Mouse (Mus musculus) lung, embryonic 15.5 days (tissue): Measurements from ENCODE around the gene Gm45623. TPM values are rescaled to one million over a fixed set of nuclear protein-coding genes. Genes with fewer than 3 reads are reported as not detected.

ENCODE experiments used
- ATAC-seq: fragments of 200-750 bp; cut with Nextera tagmentation; 2 replicates; pipeline ENCODE4 v1.8.0; 2017; ENCODE audit warnings: moderate number of reproducible peaks, borderline replicate concordance; ENCODE audit not compliant: low FRiP score, low TSS enrichment; ENCODE audit errors: extremely low read depth
- H3K27ac ChIP-seq: fragments of 300-500 bp; sonication (generic); 2 replicates; pipeline ENCODE4 v1.5.1; 2015; ENCODE audit warnings: moderate library complexity, mild to moderate bottlenecking, inconsistent platforms
- H3K27me3 ChIP-seq: fragments of 300-500 bp; sonication (generic); 2 replicates; pipeline ENCODE4 v1.6.1; 2015; ENCODE audit warnings: inconsistent platforms
- H3K36me3 ChIP-seq: fragments of 300-500 bp; sonication (generic); 2 replicates; pipeline ENCODE4 v1.6.1; 2015; ENCODE audit warnings: inconsistent platforms
- H3K4me1 ChIP-seq: fragments of 300-500 bp; sonication (generic); 2 replicates; pipeline ENCODE4 v1.6.1; 2015; ENCODE audit warnings: inconsistent platforms
- H3K4me2 ChIP-seq: fragments of 300-500 bp; sonication (generic); 2 replicates; pipeline ENCODE4 v1.6.1; 2015; ENCODE audit warnings: inconsistent platforms, mild to moderate bottlenecking, moderate library complexity
- H3K4me3 ChIP-seq: fragments of 300-500 bp; sonication (generic); 2 replicates; pipeline ENCODE4 v1.5.1; 2015; ENCODE audit warnings: mild to moderate bottlenecking, inconsistent platforms
- H3K9ac ChIP-seq: fragments of 300-500 bp; sonication (generic); 2 replicates; pipeline ENCODE4 v1.6.1; 2015; ENCODE audit warnings: inconsistent platforms
- H3K9me3 ChIP-seq: fragments of 300-500 bp; sonication (generic); 2 replicates; pipeline ENCODE4 v1.6.1; 2016; ENCODE audit warnings: inconsistent platforms
- WGBS: fragments of 180-500 bp; shearing (Covaris S2); methylation state at CpG from one replicate; pipeline ENCODE4 v1.1.7; 2015; 5-methylcytosine and 5-hydroxymethylcytosine counted together
- polyA plus RNA-seq: library from polyadenylated mRNA; unstranded; fragments of >200 nt; fragmentation: Nextera tagmentation; extraction: Ambion mirVana; gene quantifications from 2 replicates; pipeline ENCODE4 v1.2.1, GENCODE M21; 2015

The Gm45623 gene
- polyA plus RNA-seq, 1 experiment from 2014 or later, result 3.5 TPM

DNA sequence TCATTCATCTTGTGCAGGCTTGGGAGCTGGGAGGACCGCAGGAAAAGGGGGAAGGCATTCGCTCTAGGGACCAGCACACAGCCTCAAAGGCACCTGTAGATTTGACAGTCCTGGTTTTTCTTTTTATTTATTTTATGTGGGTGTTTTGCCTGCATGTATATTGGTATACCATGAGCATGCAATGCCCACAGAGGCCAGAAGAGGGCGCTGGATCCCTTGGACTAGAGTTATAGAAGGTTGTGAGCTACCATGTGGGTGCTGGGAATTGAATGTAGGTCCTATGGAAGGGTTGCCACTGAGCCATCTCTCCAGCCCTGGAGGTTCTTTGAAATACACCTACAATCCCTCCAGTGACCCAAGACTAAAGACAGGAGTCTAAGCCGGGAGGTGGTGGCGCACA lies 17.2 kb upstream of the Gm45623 start:
- no peak overlapping the region for H3K4me2 ChIP-seq
- H3K9ac ChIP-seq, result no peak overlapping the region
- H3K4me3 ChIP-seq, result no peak overlapping the region
- no peaks in the 10 kb centered on the region for H3K36me3 ChIP-seq
- ATAC-seq, result no peak
- H3K27me3 ChIP-seq, result no peaks in the 10 kb centered on the region
- H3K4me1 ChIP-seq, result peaks cover 15% of the 10 kb centered on the region
- H3K27ac ChIP-seq, result no peak overlapping the region
- no peaks in the 10 kb centered on the region for H3K9me3 ChIP-seq
- 66% methylated on average over 5 of the region's 5 CpGs for WGBS

DNA sequence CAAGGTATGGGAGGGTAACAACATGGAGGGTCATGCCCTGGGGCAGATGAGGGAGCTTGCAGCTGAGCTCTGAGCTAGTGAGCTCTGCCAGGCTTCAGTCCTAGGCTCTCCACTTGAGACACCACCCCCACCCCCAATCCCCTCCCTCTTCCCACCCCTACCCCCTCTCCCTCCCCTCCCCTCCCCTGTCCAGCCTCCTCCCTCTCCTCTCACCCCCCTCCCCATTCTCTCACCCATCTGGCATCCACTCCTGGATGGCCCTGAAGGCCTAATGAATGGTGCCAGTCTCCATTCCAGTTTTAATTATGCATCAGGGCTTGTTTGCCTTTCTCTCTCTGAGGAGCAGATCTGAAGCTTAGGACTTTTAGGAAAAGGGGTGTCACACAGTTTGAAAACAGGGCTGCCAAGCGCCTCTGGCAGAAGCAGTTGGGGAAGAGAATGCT lies 16.5 kb upstream of the Gm45623 start:
- 25% methylated on average over 1 of the region's 1 CpGs for WGBS
- Histone ChIP-seq H3K9me3 (no peaks in the 10 kb centered on the region), H3K4me3 (no peak overlapping the region), H3K27me3 (no peaks in the 10 kb centered on the region), H3K27ac (no peak overlapping the region), H3K4me2 (no peak overlapping the region), H3K36me3 (no peaks in the 10 kb centered on the region), H3K9ac (no peak overlapping the region), H3K4me1 (peaks cover 20% of the 10 kb centered on the region)
- ATAC-seq, result no peak

DNA sequence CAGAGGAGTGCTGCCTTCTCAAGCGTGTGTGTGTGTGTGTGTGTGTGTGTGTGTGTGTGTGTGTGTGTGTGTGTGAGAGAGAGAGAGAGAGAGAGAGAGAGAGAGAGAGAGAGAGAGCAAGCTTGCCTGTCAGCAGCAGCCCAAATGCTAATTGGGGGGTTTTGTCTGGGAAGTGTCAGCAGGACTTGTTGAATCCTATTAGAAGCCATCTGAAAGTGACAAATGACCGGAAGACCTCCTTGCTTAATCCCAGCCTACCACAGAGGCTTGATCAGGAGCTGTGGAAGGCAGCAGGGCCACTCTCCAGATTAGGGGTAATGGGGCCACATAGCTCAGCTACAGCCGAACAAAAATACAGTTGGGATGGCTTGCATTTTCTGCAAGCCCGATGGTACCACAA lies 15.8 kb upstream of the Gm45623 start:
- no peaks in the 10 kb centered on the region for H3K27me3 ChIP-seq
- H3K9me3 ChIP-seq, result no peaks in the 10 kb centered on the region
- H3K4me1 ChIP-seq, result peaks cover 23% of the 10 kb centered on the region
- H3K4me3 ChIP-seq, result no peak overlapping the region
- H3K36me3 ChIP-seq, result no peaks in the 10 kb centered on the region
- H3K27ac ChIP-seq, result no peak overlapping the region
- 33% methylated on average over 4 of the region's 4 CpGs for WGBS
- no peak overlapping the region for H3K4me2 ChIP-seq
- no peak for ATAC-seq
- H3K9ac ChIP-seq, result no peak overlapping the region

DNA sequence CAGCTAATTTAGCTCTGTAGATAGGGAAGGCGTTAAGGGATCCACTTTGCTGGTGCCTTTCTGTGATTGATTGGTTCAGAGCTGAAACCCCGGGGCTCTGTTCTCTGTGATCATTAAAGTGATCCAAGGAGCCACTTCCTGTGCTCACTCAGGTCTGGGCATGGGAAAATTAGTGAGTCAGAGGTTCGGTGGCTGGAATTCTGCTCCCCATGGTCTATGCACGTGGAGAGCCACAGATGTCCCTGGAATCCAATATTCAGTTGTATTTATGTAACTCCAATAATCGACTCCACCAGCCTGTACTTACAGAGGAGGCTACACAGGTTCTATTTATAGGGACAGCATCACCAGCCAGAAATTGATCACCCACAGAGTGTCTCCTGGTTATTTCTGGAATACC lies 12.6 kb upstream of the Gm45623 start:
- Histone ChIP-seq H3K9ac (no peak overlapping the region), H3K9me3 (no peaks in the 10 kb centered on the region), H3K27ac (0 out of 2 replicates have a peak overlapping the region, but pooled peaks have one; percentile 38), H3K36me3 (no peaks in the 10 kb centered on the region), H3K4me3 (no peak overlapping the region), H3K27me3 (no peaks in the 10 kb centered on the region), H3K4me2 (no peak overlapping the region), H3K4me1 (peaks cover 23% of the 10 kb centered on the region)
- ATAC-seq, result no peak
- 29% methylated on average over 5 of the region's 5 CpGs for WGBS

DNA sequence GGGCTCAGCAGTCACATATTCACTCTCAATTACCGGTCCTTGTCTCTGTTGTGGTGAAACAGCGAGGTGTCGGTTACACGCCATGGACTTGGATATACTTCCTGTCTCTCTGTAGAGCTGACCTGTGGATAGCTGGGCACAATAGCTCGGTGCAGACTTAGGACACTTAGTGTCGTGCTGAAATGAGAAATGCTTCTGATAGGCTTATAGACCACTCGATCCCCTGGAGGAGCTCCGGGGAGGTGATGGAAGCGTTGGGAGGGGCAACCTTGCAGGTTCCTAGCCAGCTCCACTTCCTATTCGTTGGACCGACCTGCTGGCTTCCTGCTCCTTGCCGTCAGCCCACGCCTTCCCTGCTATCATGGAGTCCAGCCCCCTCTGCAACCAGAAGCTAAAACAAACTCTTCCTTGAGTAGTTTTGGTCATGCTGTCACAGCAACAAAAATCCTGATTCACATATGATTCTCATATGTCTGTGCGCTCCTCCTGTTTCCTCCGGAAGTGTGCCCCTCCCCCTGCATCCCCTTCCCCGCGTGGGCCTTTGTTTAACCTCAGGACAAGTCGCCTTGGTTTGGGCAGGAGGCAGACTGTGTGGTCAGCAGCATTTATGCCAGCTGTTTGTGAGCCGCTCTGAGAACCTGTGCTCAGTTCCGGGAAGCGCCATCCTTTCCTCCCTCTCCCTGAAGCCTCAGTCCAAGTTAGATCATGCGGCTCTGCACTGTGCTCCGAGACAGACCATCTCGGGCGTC lies 11.8 kb upstream of the Gm45623 start:
- Histone ChIP-seq H3K9me3 (no peaks in the 10 kb centered on the region), H3K9ac (no peak overlapping the region), H3K27me3 (no peaks in the 10 kb centered on the region), H3K4me3 (peak overlapping the region; percentile 16), H3K4me1 (peaks cover 23% of the 10 kb centered on the region), H3K36me3 (no peaks in the 10 kb centered on the region), H3K4me2 (peak overlapping the region; percentile 53), H3K27ac (peak overlapping the region; percentile 38)
- 22% methylated on average over 25 of the region's 25 CpGs for WGBS
- ATAC-seq, result peak; percentile 40; the same call in 1 of the 2 replicates

DNA sequence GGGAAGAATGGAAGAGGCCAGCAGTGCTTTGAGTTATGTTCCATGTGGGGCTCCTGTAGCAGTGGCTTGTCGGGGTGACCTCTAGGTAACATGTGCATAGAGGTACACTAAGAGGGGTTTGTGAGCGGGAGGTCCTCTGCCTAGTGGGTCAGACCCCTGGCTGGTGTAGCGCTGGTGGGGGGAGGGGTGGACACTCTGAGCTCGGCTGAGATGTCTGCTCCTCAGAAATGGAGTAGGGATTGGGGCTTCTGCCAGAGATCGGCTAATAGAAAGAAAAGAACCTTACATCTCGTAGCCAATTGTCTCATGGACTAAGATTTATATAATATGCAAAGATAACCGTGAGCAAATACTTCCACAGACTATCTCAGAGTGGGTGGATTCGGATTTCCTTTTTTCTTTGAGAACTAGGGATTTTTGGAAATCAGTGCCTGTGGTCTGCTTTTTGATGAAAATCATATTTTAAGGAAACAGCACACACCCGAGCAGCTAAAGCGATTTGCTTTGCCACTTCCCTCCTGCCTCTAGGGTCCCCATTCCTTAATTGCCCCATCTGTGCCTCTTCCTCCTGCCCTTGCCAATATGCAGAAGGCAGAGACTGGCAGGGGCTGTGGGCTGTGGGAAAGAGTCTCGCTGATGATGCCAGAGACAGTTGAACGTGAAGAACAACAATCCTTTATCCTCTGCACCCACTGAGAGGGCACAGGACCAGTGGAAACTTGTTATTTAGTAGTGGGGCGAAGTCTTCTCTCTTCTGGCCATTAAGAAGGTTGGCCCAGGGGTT lies 9.0 kb upstream of the Gm45623 start:
- H3K9ac ChIP-seq, result no peak overlapping the region
- no peak overlapping the region for H3K4me3 ChIP-seq
- no peak overlapping the region for H3K27ac ChIP-seq
- H3K4me2 ChIP-seq, result no peak overlapping the region
- no peak for ATAC-seq
- H3K36me3 ChIP-seq, result no peaks in the 10 kb centered on the region
- peaks cover 28% of the 10 kb centered on the region for H3K4me1 ChIP-seq
- 33% methylated on average over 13 of the region's 13 CpGs for WGBS
- no peaks in the 10 kb centered on the region for H3K27me3 ChIP-seq
- no peaks in the 10 kb centered on the region for H3K9me3 ChIP-seq

- 26% methylated on average over 6 of the region's 6 CpGs for WGBS
- no peaks in the 10 kb centered on the region for H3K36me3 ChIP-seq
- peaks cover 32% of the 10 kb centered on the region for H3K4me1 ChIP-seq
- no peaks in the 10 kb centered on the region for H3K9me3 ChIP-seq
- no peak overlapping the region for H3K4me3 ChIP-seq
- peak overlapping the region; percentile 83 for H3K27ac ChIP-seq
- no peak overlapping the region for H3K4me2 ChIP-seq
- no peak overlapping the region for H3K9ac ChIP-seq
- ATAC-seq, result no peak
- peaks cover 10% of the 10 kb centered on the region for H3K27me3 ChIP-seq
Measured at GRCm38 (mm10) chr13:56758492-56758891, 4.9 kb upstream of the Gm45623 start.

DNA sequence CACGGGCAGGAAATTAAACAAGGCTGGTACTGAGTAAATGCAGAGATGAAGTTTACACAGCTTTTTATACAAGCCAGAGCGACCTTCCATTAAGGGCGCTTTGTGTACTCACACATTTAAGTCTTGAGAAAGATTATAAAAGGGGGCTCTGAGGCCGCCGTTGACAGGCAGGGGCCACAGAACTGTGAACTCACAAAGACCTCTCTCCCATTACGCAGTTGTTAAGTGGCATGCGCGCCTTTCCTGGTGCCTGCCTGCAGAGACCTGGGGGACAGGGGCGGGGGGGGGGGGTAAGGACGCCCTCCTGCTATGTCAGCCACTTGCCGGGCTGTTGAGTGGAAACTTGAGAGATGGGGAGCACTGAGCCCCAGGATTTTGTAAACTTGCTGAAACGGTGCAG lies 3.6 kb upstream of the Gm45623 start:
- H3K27ac ChIP-seq, result peak overlapping the region; percentile 83
- 35% methylated on average over 12 of the region's 12 CpGs for WGBS
- no peaks in the 10 kb centered on the region for H3K36me3 ChIP-seq
- ATAC-seq, result 0 out of 2 replicates have a peak, but pooled peaks have one; percentile 15
- peaks cover 45% of the 10 kb centered on the region for H3K4me1 ChIP-seq
- H3K9me3 ChIP-seq, result no peaks in the 10 kb centered on the region
- H3K9ac ChIP-seq, result no peak overlapping the region
- no peak overlapping the region for H3K4me3 ChIP-seq
- H3K4me2 ChIP-seq, result peak overlapping the region; percentile 14
- peaks cover 23% of the 10 kb centered on the region for H3K27me3 ChIP-seq

DNA sequence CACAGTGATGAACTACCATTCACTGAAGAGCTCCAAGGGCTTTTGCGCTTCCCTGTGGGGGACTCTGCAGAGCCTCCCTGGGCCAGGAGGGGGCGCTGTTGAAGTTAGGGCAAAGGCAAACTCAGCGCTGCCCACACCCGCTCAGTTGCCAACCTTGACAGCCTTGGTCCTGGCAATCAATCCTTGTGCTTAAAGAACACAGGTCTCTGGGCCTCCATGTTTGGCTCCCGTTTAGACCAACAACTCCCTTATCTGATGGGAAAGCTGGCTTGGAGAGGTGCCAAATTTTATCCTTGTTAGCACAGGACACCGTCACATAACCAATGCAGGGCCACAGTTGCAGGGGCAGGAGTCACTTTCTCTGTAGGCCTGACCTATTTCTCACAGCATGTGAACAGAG lies 2.2 kb upstream of the Gm45623 start:
- Histone ChIP-seq H3K9me3 (no peaks in the 10 kb centered on the region), H3K4me3 (no peak overlapping the region), H3K27ac (peak overlapping the region; percentile 83), H3K36me3 (no peaks in the 10 kb centered on the region), H3K4me2 (no peak overlapping the region), H3K9ac (no peak overlapping the region), H3K4me1 (peaks cover 51% of the 10 kb centered on the region), H3K27me3 (peaks cover 37% of the 10 kb centered on the region)
- ATAC-seq, result no peak
- WGBS, result 33% methylated on average over 6 of the region's 6 CpGs

DNA sequence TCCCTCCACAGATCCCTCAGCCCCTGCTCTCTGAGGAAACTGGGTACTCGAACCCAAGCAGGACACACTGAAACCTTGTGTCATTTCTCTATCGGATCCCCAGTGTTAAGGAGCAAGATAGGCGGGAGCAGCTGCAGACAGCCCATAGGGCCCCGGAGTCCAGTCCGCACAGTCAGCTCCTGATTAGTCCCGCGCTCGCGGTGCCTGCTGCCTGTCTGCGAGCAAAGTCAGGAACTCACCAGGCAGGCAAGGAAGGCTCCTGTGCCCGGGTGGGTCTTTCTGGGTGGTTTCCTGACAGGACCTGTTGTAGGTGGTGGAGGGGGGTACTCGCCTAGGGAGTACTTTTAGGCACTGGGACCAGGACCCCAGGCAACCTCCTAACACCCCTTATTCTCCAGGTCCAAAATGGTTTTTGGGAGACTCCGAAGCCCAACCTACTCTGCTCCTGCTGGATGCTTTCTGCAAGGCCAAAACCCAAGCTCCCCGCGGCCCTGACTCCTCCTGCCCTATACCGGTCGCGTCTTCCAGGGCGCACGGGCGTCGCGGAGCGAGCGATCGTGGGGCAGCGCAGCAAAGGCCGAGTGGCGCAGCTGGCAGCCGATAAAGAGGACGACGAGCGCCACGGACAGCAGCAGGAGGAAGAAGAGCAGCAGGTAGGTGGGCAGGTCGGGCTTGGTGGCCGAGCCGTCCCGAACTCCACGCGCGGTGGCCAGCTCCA lies 994 bp downstream of the Gm45623 start:
- peak overlapping the region; percentile 93 for H3K4me2 ChIP-seq
- H3K4me1 ChIP-seq, result peaks cover 50% of the 10 kb centered on the region
- H3K27me3 ChIP-seq, result peaks cover 37% of the 10 kb centered on the region
- no peak overlapping the region for H3K27ac ChIP-seq
- H3K36me3 ChIP-seq, result no peaks in the 10 kb centered on the region
- no peak for ATAC-seq
- peak overlapping the region; percentile 53 for H3K9ac ChIP-seq
- no peaks in the 10 kb centered on the region for H3K9me3 ChIP-seq
- H3K4me3 ChIP-seq, result peak overlapping the region; percentile 47
- 3% methylated on average over 41 of the region's 41 CpGs for WGBS

- Histone ChIP-seq H3K4me1 (peaks cover 44% of the 10 kb centered on the region), H3K4me2 (peak overlapping the region; percentile 93; the same call in 1 of the 2 replicates), H3K4me3 (peak overlapping the region; percentile 47), H3K27ac (no peak overlapping the region), H3K9ac (no peak overlapping the region), H3K9me3 (no peaks in the 10 kb centered on the region), H3K36me3 (no peaks in the 10 kb centered on the region), H3K27me3 (peaks cover 37% of the 10 kb centered on the region)
- 38% methylated on average over 5 of the region's 5 CpGs for WGBS
- no peak for ATAC-seq
Measured at GRCm38 (mm10) chr13:56751774-56752173, 1.9 kb downstream of the Gm45623 start.
